Mouse (Mus musculus): ENCODE results near the gene Chaf1a.

Gene Chaf1a

DNA sequence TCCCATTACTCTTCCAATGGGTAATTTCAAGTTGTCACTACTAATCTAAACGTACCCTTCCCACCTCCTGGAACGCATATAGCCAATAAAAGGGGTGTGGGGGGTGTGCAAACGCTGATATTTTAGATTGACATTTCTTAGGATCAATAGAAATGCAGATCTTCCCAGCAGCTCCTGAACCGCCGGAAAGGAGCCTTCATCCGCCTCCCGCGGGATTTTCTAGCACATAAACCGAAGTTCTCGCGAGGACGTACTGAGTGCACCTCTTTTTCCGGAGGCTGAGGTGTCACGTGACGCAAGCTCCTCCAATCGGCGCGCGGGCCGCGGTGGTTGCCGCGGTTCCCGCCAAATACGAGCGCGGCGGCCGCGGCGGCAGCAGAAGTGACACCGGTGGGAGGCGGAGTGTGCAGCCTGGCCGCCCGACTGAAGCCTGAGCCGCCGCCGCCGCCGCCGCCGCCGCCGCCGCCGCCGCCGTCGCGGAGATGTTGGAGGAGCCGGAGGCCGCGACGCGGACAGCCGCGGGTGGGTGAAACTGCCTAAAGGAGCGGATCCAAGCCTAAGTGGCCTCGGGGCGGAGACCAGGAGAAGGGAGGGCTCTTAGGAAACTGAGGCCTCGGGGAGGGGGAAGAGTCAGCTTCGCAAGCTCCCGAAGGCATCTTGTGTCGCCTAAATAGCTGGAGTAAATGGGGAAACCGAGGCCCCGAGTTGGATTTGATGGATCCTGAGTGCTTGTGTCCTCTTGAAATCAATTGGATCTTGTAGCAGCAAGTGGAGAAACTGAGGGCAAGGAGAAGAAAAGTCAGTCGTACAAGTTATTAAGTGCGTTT lies at the start of gene Chaf1a:
TSS of gene Chaf1a (plus strand) at position 410 of the 827 bp plus-strand sequence.
- DNase-seq: peak; percentile 98 to 99

DNA sequence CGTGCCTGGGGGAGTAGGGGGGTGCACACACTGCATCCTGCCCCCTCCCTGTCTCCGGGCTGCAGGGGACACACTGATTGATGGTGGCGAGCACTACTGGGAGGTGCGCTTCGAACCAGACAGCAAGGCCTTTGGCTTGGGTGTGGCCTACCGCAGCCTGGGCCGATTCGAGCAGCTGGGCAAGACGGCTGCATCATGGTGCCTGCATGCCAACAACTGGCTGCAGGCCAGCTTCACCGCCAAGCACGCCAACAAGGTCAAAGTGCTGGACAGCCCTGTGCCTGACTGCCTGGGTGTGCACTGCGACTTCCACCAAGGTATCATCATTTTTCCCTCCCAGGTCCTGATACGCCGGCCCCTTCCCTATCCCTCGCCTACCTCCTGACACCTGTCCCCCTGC lies 44.2 kb upstream of the Chaf1a start:
- peak in 1 of 2 experiments; percentile 50 for DNase-seq

DNA sequence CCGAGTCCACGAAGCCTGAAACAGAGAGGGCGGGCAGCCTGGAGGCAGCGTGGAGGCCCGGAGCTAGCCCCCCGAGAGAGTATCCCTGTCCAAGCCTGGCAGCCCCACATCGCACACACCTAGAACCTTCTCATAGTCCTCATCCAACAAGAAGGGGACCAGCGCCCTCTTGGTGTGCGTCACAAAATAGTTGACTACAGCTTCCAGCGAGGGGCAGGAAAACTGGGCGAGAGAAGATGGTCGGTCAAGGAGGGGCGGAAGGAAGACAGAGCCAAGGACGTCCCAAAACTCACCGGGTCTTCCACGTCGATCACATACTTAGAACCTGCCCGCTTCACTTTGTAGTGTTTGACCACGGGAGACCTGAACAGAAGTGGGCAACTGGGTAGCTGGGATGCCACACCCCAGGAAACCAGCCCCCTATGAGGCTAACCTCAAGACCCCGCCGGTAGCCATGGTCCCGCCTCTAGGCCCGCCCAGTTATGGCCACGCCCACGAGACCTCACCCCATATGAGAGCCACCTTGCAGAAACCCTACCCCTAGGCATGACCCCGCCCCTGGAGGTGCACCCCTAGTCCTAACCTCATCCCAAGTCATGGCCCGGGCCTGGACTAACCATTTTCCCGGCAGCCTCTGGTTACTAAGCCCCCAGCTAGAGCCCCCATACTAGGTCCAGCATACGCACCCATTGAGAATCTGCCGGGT lies 40.3 kb upstream of the Chaf1a start:
- no peak for DNase-seq

DNA sequence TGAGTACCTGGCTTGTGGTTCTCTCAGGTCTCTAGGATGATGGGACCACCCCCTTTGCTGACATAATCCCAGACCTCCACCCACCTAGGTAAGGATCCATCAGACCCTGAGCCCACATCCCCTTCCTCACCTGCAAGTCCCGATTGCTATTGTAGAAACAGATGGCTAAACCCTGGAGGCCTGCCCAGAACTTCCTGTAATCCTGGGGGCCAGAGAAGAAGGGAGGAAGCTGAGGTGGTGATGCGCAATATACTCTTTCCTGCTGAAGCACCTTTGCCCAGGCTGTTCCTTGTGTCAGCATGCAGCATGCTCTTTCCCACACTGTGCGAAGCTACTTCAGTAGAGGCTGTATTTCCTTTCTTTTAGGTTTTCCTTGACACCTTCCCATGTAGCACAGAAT lies 37.2 kb upstream of the Chaf1a start:
- no peak for DNase-seq

DNA sequence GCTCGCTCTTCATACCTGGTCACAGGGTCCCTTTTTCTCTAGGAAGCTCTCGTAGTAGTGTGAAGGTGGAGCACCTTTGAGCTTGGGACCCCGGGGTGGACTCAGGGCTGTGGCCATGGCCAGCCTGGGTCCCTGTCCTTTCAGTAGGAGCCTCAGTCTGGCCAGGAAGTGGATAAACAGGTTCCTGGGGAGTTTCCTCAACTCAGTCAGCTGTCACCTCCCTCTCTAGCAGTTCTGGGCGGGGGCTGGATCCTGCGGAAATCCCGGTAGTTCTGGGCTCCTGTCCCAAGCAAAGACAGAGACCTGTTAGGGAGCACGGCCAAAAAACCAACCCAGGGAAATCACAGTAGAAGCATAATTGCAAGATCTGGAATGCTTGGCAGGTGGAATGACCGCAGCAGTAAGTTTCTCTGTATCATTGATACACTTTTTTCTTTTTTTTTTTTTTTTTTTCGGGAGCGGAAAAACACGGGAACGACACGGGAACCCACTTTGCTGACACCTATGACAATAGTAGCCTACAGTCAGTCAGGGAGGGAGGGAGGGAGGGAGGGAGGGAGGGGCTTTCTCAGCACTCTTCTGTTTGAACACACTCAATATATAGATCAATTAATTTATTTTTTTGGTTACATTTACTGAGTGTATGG lies 34.7 kb upstream of the Chaf1a start, which contains the start of the genes Stap2 and Mpnd:
TSS of gene Stap2 (minus strand) at position 170 of the 647 bp plus-strand sequence.
TSS of gene Mpnd (plus strand) at position 297 of the 647 bp plus-strand sequence.
- DNase-seq: peak; percentile 51 to 59

DNA sequence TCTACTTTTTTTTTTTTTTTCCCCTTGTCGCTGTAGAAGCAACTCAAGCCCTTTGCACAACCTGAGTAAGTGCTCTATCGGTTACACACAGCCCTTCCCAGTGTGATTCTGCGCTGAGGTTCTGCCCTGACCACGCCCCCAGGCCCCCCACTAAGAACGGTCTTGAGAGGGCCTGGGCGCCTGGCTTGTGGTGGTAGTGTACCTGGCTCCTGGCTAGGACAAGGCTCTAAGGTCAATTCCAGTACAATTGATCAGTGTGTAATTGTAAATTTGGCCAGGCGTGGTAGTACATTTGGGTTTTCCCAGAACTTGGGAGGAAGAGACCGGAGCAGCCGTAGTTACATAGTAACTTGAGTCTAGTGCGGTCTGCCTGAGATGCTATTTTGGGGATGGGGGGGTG lies 33.3 kb upstream of the Chaf1a start:
- peak; percentile 54 to 64 for DNase-seq

DNA sequence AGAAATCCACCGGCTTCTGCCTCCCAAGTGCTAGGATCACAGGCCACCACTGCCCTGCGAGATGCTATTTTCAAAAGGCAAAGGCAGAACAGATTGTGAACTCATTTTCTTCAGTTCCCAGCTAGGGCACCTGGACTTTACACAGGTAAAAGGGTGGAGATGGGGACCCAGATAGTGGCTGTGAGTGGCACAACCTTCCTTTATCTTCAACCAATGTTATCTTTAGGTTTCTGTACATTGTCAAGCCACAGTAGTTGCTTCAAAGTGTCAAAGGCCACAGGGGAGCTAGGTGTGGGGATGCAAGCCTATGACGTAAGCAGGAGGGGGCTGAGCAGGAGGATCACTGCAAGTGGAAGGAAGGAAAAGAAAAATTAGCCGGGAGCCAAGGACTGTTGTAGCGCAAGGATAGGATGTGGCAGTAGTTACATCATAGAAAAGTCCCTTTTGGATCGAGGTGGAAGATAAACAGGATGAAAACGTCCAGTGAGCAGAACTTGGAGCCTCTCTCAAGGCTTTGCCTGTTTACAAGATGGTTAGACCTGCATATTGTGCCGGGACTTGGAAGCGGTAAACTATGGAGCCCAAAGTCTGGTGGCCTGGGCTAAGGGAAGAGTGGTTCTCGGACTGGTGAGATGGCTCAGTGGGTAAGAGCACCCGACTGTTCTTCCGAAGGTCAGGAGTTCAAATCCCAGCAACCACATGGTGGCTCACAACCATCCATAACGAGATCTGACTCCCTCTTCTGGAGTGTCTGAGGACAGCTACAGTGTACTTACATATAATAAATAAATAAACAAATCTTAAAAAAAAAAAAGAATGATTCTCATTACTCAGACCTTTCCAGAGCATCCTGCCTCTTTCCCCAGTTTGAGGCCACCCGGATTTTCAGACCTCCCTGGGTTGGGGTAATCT lies 32.5 kb upstream of the Chaf1a start:
- DNase-seq: peak in 1 of 2 experiments; percentile 35

DNA sequence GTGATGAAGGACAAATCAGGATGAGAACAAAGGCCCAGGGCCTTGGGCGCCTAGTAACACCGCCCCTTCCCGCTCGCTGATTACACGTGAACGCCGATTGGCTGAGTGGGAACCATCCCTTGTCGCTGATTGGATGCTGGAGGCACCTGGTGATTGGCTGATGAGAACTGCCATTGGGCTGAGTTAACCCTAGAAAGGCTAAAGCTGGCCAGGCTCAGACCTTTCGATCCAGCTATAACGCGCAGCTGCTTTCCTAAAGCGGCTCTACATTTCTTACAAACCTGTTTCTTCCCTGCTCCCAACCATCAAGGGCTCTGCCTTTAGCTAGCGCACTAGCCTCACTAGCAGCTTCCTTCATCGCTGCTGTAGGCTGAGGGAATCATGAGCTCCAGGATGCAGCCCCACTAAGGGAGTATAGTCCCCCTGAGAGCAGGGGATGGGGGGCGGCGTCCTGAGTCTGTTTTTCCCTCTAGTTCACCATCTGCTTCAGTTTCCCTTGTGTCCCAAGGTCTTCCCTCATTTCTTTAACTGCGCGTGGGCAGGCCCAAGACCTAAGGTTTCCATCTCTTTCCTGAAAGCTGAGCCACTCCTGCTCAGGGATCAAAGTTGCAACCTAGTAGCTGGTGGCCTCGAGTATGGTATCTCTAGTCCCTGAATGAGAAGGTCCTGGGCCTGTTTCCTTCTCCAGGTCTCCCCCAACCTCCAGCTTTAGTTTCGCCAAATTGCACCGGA lies 31.7 kb upstream of the Chaf1a start:
- DNase-seq: peak; percentile 92 to 96

DNA sequence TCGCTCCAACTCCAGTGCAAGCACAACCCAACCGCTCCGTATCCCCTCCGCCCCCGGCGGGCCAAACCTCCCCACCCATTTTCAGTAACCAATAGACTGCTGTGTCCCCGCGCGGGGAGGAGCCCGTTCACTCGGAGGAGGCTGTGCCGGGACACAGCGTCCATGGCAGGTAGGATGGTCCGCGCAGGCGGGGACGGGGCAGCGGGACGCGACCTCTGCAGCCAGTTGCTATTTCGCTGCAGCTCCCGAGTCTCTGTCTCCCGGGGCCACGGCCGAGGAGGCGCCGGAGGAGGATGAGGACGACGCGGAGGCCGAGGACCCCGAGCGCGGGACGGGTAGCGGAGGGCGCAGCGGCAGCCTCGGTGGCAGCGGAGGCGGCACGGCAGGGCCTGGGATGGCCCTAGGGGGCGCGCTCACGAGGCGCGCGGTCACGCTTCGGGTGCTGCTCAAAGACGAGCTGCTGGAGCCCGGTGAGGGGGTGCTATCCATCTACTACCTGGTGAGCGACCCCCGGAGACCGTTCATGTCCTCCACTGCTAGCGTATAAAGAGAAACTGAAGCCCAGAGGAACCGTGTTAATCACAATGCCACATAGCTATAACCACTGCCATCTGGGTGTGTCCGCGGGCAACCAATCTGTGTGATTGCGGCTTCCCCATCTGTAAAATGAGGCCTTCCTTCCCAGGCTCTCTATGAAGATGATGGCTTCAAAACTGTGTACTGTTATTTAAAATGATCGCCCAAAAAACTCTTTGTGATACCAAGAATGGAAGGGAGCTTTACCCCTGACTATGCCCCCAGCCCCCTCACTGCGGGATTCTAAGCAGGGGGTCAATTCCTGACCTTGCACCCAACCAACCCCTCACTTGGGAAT lies 30.9 kb upstream of the Chaf1a start:
- DNase-seq: peak; percentile 91 to 96

DNA sequence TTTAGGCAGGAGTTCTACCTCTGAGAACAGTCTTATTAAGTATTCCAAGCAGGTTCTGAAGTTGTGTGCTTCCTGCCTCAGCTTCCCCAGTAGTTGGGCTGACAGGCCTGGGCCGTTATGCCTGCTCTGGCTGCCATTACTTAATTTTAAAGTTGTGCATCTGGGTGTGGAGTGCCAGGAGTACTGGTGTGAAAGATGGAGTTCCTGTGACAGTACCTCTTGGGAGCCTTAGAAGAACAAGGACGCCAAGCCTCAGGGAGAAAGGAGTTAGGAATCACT lies 30.3 kb upstream of the Chaf1a start:
- DNase-seq: no peak

DNA sequence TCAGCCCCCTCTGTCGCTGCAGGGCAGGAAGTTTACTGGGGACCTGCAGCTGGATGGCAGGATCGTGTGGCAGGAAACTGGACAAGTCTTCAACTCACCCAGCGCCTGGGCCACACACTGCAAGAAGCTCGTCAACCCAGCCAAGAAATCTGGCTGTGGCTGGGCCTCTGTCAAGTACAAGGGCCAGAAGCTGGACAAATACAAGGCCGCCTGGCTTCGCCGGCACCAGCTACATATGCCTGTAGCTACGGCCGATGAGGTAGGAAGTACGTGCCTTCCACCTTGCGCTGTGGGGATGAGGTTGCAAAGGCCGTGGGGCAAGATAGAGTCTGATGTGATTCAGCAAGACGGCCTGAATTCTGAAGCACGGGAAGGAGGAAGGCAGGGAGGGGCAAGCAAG lies 30.0 kb upstream of the Chaf1a start:
- no peak for DNase-seq

DNA sequence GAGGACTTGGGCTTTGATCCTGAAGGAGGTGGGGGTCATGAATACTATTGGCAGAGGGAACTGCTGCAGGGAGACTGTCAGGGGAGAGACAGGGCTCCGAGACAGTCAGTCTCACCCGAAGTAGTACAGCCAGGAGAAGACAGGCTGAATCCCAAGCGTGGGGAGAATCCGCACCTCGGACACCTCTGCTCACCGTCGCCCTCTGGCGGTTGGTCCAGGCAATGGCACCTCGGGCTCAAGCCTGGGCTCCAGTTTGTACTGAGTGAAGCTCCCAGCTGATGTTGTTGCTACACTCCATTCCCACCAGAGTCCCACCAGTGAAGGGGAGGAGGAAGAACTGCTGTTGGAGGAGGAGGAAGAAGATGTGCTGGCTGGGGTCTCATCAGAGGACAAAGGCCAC lies 29.6 kb upstream of the Chaf1a start:
- peak; percentile 87 to 89 for DNase-seq

DNA sequence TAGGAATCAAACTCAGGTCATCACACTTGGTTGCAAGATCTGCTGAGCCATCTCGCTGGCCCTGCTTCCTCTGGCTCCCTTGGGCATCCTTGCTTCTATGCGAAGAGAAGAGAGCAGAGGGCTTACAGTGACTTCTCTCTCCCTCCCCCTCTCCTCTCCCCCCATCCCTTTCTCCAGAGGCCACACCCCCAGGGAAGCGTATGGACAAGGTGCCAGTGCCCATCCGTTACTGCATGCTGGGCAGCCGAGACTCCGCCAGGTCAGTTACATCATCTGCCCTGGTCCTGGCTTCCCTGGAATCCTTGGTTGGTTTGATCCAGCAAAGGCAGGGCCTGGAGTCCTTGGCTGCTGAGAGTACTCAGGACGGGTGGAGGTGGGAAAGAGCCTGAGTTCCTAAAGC lies 28.8 kb upstream of the Chaf1a start:
- no peak for DNase-seq

DNA sequence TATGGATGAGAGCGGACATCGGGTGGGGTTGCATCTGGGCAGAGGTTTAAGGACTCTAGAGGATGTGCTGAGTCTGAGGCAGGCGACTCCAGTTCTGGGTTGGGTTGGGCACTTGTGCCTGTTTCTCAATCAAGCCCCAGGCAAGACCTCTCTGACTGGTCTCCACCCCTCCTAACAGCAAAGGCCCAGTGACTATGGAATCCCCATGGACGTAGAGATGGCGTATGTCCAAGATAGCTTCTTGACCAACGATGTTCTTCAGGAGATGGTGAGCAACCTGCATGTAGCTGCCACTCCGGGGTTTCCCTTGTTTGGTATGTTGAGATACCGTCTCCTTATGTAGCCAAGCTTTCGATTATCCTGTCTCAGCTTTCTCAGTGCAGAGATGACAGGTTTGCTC lies 24.9 kb upstream of the Chaf1a start:
- no peak for DNase-seq

DNA sequence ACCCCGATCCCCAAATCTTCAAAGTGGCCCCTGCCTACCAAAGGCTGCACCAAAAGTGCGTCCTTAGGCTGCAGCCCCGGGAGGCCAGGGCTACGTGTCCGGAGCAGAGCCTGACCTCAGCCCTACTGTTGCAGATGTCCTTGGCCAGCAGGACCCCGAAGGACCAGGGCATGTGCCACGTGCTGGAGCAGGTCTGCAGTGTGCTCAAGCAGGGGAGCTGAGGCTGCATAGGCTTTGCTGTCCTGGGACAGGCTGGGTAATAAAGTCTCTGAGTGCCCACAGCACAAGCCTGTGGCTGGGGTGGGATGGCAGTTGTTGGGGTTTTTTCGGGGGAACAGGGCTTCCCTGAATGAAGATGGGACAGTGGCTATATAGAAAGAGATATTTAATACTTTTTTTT lies 23.9 kb upstream of the Chaf1a start:
- DNase-seq: no peak

DNA sequence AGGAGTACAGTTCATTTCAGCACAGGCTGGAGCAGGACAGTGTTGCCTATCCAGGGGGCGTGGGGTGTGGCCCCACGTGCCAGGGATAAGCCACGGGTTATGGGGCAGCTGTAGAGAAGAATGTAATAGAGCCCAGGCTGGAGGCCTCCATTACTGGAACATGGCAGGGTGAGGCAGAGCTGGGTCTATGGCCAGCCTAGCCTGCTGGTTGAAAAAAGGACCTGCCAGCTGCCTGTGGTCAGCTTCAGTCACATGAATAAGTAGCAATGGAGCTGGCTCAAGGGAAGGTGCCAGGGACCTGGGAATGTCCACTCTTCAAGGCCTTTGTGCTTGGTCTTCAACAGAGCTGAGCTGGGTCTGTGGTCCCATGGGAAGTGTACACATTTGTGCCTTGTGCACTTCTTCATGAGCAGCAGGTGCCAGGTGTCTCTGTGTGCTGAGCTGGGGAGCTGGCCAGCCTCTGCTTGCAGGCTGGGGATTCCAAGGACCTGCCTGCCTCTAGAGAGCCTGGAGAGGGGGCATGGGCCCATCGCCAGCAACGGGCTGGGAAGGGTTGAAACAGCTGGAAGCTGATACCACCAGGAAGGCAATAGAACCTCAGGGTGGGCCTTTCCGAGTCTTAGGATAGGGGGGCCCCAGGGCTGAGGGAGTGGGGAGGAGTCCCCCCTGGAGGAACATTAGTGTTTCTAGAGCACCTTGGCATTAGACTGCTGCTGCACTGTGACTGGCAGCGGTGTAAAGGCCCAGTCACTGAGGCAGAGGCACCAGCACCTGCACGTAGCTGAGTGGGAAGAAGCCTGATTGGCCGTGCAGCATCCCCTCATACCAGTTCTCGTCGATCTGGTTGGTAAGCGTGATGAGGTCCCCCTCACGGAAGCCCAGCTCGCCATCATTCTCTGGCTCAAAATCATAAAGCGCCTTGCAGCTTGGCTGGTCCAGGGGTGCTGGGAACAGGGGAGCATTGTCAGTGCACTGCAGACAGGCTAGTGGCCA lies 23.1 kb upstream of the Chaf1a start:
- no peak for DNase-seq

DNA sequence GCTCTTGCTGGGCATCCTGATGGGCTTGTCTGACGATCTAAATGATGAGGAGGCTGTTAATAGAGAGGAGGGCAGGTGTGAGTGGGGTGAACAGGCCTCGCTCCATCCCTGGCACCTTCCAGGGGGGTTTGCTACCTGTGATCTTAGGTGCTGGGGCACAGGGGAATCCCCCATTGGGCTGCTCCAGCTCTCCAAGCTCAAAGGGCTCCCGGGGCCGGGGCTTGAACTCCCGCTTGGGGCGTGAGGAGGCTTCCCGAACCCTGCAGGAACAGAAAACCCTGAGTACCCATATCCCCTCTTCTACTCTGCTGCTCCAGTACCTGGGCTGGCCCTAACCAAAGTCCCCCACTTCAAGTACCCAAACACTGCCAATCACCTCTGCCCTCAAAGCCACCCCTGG lies 22.4 kb upstream of the Chaf1a start:
- DNase-seq: no peak

DNA sequence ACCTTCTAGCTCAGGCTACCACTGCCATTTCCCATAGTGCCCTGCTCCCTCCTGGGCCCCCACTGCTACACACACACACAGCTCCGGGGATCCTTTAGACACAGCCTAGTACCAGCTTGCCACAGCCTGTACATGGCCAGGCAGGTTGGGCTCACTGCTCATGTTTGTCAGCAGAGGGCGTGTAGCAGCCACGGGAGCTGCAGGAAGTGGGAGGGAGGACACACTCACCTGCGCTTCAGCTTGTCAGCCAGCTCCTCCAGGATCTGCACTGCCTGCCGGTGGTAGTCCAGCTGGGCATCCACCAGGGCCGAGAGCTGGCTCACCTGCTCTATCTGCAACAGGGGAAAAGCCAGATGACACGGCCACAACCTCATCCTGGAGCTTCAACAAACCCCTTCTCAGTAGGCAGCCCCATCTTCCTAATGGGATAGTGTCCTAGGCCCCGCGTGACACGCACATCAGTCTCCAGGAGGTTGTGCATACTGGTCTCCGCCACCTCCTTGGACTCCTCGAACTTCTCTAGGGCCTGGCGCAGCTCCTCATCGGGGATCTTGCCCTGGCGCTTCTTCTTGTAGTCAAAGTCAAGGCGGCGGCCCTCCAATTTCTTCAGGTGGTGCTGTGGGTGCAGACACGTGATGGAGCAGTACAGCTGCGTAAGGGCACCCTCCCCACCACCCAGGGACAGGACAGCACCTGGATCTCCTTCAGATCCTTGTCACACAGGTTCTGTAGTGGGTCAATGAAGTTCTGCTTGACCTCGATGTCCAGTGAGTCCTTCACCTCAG lies 21.7 kb upstream of the Chaf1a start:
- DNase-seq: peak; percentile 77 to 80

Data from kidney, postnatal 4 days (tissue).